Mouse (Mus musculus) embryonic fibroblast, embryonic 13.5 days (primary cell): ENCODE results near the gene Crtc3. TPM values are rescaled to one million over a fixed set of nuclear protein-coding genes. Genes with fewer than 3 reads are reported as not detected.
A peak's percentile ranks its signal among the peaks of the same experiment; 100 is the strongest.

Experiments used
- H3K27ac ChIP-seq: 2 replicates; pipeline ENCODE4 v1.5.1; 2012; ENCODE audit warnings: low read length, control low read depth, inconsistent platforms; ENCODE audit not compliant: insufficient read depth
- H3K4me1 ChIP-seq: 2 replicates; pipeline ENCODE4 v1.6.1; 2011; ENCODE audit warnings: low read length; ENCODE audit not compliant: control insufficient read depth, insufficient read depth
- H3K4me3 ChIP-seq: 2 replicates; pipeline ENCODE4 v1.5.1; 2011; ENCODE audit warnings: mild to moderate bottlenecking, control low read depth, low read length; ENCODE audit not compliant: insufficient read depth
- CTCF ChIP-seq: IDR thresholded peaks from 2 replicates; pipeline ENCODE4 v1.5.1; 2011; ENCODE audit warnings: mild to moderate bottlenecking, control low read depth, low read length, moderate library complexity, borderline replicate concordance; ENCODE audit not compliant: insufficient read depth
- POLR2A ChIP-seq: IDR thresholded peaks from 2 replicates; pipeline ENCODE4 v1.6.1; 2011; ENCODE audit warnings: low read depth, mild to moderate bottlenecking, control low read depth, low read length, moderate library complexity
- polyA plus RNA-seq: library from polyadenylated mRNA; stranded (reverse); fragments of >200 nt; gene quantifications from 2 replicates; pipeline ENCODE4 v1.2.4, GENCODE M21; 2011; ENCODE audit warnings: low read depth; ENCODE audit not compliant: missing spikeins, insufficient read length

Crtc3 gene
- polyA plus RNA-seq, 1 experiment = 27.7 TPM

- Histone ChIP-seq H3K27ac (no peak overlapping the region), H3K4me1 (peaks cover 3% of the 10 kb centered on the region), H3K4me3 (no peak overlapping the region)
- TF ChIP-seq CTCF = no peak
- TF ChIP-seq POLR2A = no peak
Observed at GRCm38 (mm10) chr7:80660619-80661018, 28.1 kb downstream of the Crtc3 start.

- Histone ChIP-seq H3K4me3 (no peak overlapping the region), H3K27ac (peak overlapping the region; percentile 63), H3K4me1 (peaks cover 3% of the 10 kb centered on the region)
- TF ChIP-seq POLR2A = no peak
- TF ChIP-seq CTCF = no peak
Observed at GRCm38 (mm10) chr7:80657896-80658295, 30.8 kb downstream of the Crtc3 start.

GRCm38 (mm10) chr7:80655350-80656013 is 33.2 kb downstream of the Crtc3 start:
- TF ChIP-seq CTCF = no peak
- TF ChIP-seq POLR2A = no peak
- Histone ChIP-seq H3K4me1 (peaks cover 3% of the 10 kb centered on the region), H3K4me3 (no peak overlapping the region), H3K27ac (no peak overlapping the region)

GRCm38 (mm10) chr7:80654926-80655325 is 33.8 kb downstream of the Crtc3 start:
- H3K27ac ChIP-seq = no peak overlapping the region
- no peak overlapping the region for H3K4me3 ChIP-seq
- peaks cover 3% of the 10 kb centered on the region for H3K4me1 ChIP-seq
- TF ChIP-seq CTCF (no peak), POLR2A (no peak)

- Histone ChIP-seq H3K4me3 (no peak overlapping the region), H3K4me1 (peaks cover 3% of the 10 kb centered on the region), H3K27ac (no peak overlapping the region)
- no peak for TF ChIP-seq POLR2A
Observed at GRCm38 (mm10) chr7:80654393-80654792, 34.3 kb downstream of the Crtc3 start.

- TF ChIP-seq CTCF (no peak), POLR2A (no peak)
- Histone ChIP-seq H3K27ac (no peak overlapping the region), H3K4me1 (peaks cover 3% of the 10 kb centered on the region), H3K4me3 (no peak overlapping the region)
Observed at GRCm38 (mm10) chr7:80653971-80654370, 34.7 kb downstream of the Crtc3 start.

- no peak overlapping the region for H3K4me3 ChIP-seq
- H3K27ac ChIP-seq = no peak overlapping the region
- no peaks in the 10 kb centered on the region; the same call in 1 of the 2 replicates for H3K4me1 ChIP-seq
- TF ChIP-seq POLR2A = no peak
- no peak for TF ChIP-seq CTCF
Observed at GRCm38 (mm10) chr7:80653077-80653476, 35.6 kb downstream of the Crtc3 start.

- no peak for TF ChIP-seq CTCF
- no peak for TF ChIP-seq POLR2A
- Histone ChIP-seq H3K4me1 (0 out of 2 replicates have a peak, but pooled peaks cover under 1% of the 10 kb centered on the region), H3K27ac (no peak overlapping the region), H3K4me3 (no peak overlapping the region)
Observed at GRCm38 (mm10) chr7:80652289-80652688, 36.4 kb downstream of the Crtc3 start.

GRCm38 (mm10) chr7:80647437-80647871 is 41.2 kb downstream of the Crtc3 start:
- H3K27ac ChIP-seq = no peak overlapping the region
- H3K4me1 ChIP-seq = 0 out of 2 replicates have a peak, but pooled peaks cover 3% of the 10 kb centered on the region
- no peak overlapping the region for H3K4me3 ChIP-seq
- TF ChIP-seq CTCF (no peak), POLR2A (no peak)

GRCm38 (mm10) chr7:80646093-80647025 is 42.3 kb downstream of the Crtc3 start:
- Histone ChIP-seq H3K4me3 (no peak overlapping the region), H3K27ac (no peak overlapping the region)

More at GRCm38 (mm10) chr7:80646093-80647025, 42.3 kb downstream of the Crtc3 start:
- TF ChIP-seq POLR2A (no peak), CTCF (no peak)
- 0 out of 2 replicates have a peak, but pooled peaks cover 3% of the 10 kb centered on the region for H3K4me1 ChIP-seq
